Mouse (Mus musculus) heart, postnatal 4 days (tissue): ENCODE measurements around the gene Gcnt3. TPM values are rescaled to one million over a fixed set of nuclear protein-coding genes. Genes with fewer than 3 reads are reported as not detected.

Source experiments
- DNase-seq: peaks from one replicate; pipeline ENCODE4 v3.0.0; 2021
- total RNA-seq, 2 experiments: library from RNA; stranded (reverse); gene quantifications; 2 replicates each; pipeline ENCODE4 v1.2.3; 2021

Gene Gcnt3
- total RNA-seq = not detected

GRCm38 (mm10) chr9:70037988-70038387 lies at the start of gene Gcnt3:
Gene Gcnt3 (minus strand): TSS chr9:70038088.
- DNase-seq = no peak

GRCm38 (mm10) chr9:70087379-70087778 lies 49.5 kb upstream of the Gcnt3 start:
- no peak for DNase-seq

GRCm38 (mm10) chr9:70086091-70086490 lies 48.2 kb upstream of the Gcnt3 start:
- no peak for DNase-seq

- DNase-seq = peak; percentile 63
Observed at GRCm38 (mm10) chr9:70084107-70084506, 46.2 kb upstream of the Gcnt3 start.

- DNase-seq = no peak
Observed at GRCm38 (mm10) chr9:70082357-70083204, 44.7 kb upstream of the Gcnt3 start.

- DNase-seq = no peak
Observed at GRCm38 (mm10) chr9:70081767-70082166, 43.9 kb upstream of the Gcnt3 start.

- DNase-seq = no peak
Observed at GRCm38 (mm10) chr9:70080976-70081375, 43.1 kb upstream of the Gcnt3 start.

- DNase-seq = no peak
Observed at GRCm38 (mm10) chr9:70080027-70080800, 42.3 kb upstream of the Gcnt3 start.

- DNase-seq = no peak
Observed at GRCm38 (mm10) chr9:70078034-70078433, 40.1 kb upstream of the Gcnt3 start.

GRCm38 (mm10) chr9:70077170-70077569 lies 39.3 kb upstream of the Gcnt3 start:
- DNase-seq = no peak

- no peak for DNase-seq
Observed at GRCm38 (mm10) chr9:70072387-70072786, 34.5 kb upstream of the Gcnt3 start.

- peak; percentile 32 for DNase-seq
Observed at GRCm38 (mm10) chr9:70069961-70070435, 32.1 kb upstream of the Gcnt3 start.

- DNase-seq = no peak
Observed at GRCm38 (mm10) chr9:70067497-70067896, 29.6 kb upstream of the Gcnt3 start.

- no peak for DNase-seq
Observed at GRCm38 (mm10) chr9:70062012-70062411, 24.1 kb upstream of the Gcnt3 start.

GRCm38 (mm10) chr9:70053411-70053810 lies 15.5 kb upstream of the Gcnt3 start:
- DNase-seq = no peak

- no peak for DNase-seq
Observed at GRCm38 (mm10) chr9:70052730-70053129, 14.8 kb upstream of the Gcnt3 start.

GRCm38 (mm10) chr9:70049839-70050238 lies 12.0 kb upstream of the Gcnt3 start:
- no peak for DNase-seq

GRCm38 (mm10) chr9:70049416-70049783 lies 11.5 kb upstream of the Gcnt3 start:
- no peak for DNase-seq

- peak; percentile 53 for DNase-seq
Observed at GRCm38 (mm10) chr9:70048751-70049415, 11.0 kb upstream of the Gcnt3 start.

- no peak for DNase-seq
Observed at GRCm38 (mm10) chr9:70048280-70048679, 10.4 kb upstream of the Gcnt3 start.

GRCm38 (mm10) chr9:70047839-70048238 lies 10.0 kb upstream of the Gcnt3 start:
- no peak for DNase-seq

GRCm38 (mm10) chr9:70046255-70046654 lies 8.4 kb upstream of the Gcnt3 start:
- DNase-seq = no peak

- no peak for DNase-seq
Observed at GRCm38 (mm10) chr9:70044865-70045264, 7.0 kb upstream of the Gcnt3 start.
